Mouse (Mus musculus) midbrain, embryonic 13.5 days (tissue): ENCODE measurements around the gene Dgkd. TPM values are rescaled to one million over a fixed set of nuclear protein-coding genes. Genes with fewer than 3 reads are reported as not detected.
A peak's percentile ranks its signal among the peaks of the same experiment; 100 is the strongest.

Source experiments
- ATAC-seq: fragments of 200-750 bp; cut with Nextera tagmentation; 2 replicates; pipeline ENCODE4 v1.8.0; 2017; ENCODE audit warnings: mild to moderate bottlenecking, moderate TSS enrichment, moderate library complexity
- H3K27ac ChIP-seq: fragments of 300-500 bp; sonication (generic); 2 replicates; pipeline ENCODE4 v1.5.1; 2015; ENCODE audit warnings: inconsistent platforms, mild to moderate bottlenecking, moderate library complexity
- H3K27me3 ChIP-seq: fragments of 300-500 bp; sonication (generic); 2 replicates; pipeline ENCODE4 v1.6.1; 2015; ENCODE audit warnings: mild to moderate bottlenecking, inconsistent platforms
- H3K36me3 ChIP-seq: fragments of 300-500 bp; sonication (generic); 2 replicates; pipeline ENCODE4 v1.6.1; 2015; ENCODE audit warnings: mild to moderate bottlenecking, inconsistent platforms
- H3K4me1 ChIP-seq: fragments of 300-500 bp; sonication (generic); replicated peaks from 2 replicates; pipeline ENCODE4 v1.6.1; 2015; ENCODE audit warnings: inconsistent platforms
- H3K4me2 ChIP-seq: fragments of 300-500 bp; sonication (generic); replicated peaks from 2 replicates; pipeline ENCODE4 v1.6.1; 2015; ENCODE audit warnings: moderate library complexity, mild to moderate bottlenecking, inconsistent platforms
- H3K4me3 ChIP-seq: fragments of 300-500 bp; sonication (generic); replicated peaks from 2 replicates; pipeline ENCODE4 v1.5.1; 2015; ENCODE audit warnings: mild to moderate bottlenecking, inconsistent platforms
- H3K9ac ChIP-seq: fragments of 300-500 bp; sonication (generic); replicated peaks from 2 replicates; pipeline ENCODE4 v1.6.1; 2015; ENCODE audit warnings: mild to moderate bottlenecking, inconsistent platforms
- H3K9me3 ChIP-seq: fragments of 300-500 bp; sonication (generic); 2 replicates; pipeline ENCODE4 v1.6.1; 2016; ENCODE audit warnings: mild to moderate bottlenecking, inconsistent platforms
- WGBS: fragments of 180-500 bp; shearing (Covaris S2); methylation state at CpG from one replicate; pipeline ENCODE4 v1.1.7; 2015; 5-methylcytosine and 5-hydroxymethylcytosine counted together
- polyA plus RNA-seq: library from polyadenylated mRNA; unstranded; fragments of >200 nt; fragmentation: Nextera tagmentation; extraction: Ambion mirVana; gene quantifications from 2 replicates; pipeline ENCODE4 v1.2.1, GENCODE M21; 2015

Dgkd gene
- polyA plus RNA-seq, 1 experiment from 2014 or later: 43.7 TPM

- WGBS: 93% methylated on average over 3 of the region's 3 CpGs
- no peak overlapping the region for H3K27ac ChIP-seq
- no peaks in the 10 kb centered on the region for H3K36me3 ChIP-seq
- ATAC-seq: no peak
- H3K4me3 ChIP-seq: no peak overlapping the region
- peaks cover 31% of the 10 kb centered on the region for H3K4me1 ChIP-seq
- no peak overlapping the region for H3K9ac ChIP-seq
- H3K9me3 ChIP-seq: no peaks in the 10 kb centered on the region
- H3K27me3 ChIP-seq: 0 out of 2 replicates have a peak, but pooled peaks cover 3% of the 10 kb centered on the region
- no peak overlapping the region for H3K4me2 ChIP-seq
These were observed 1.7 kb upstream of the Dgkd start for GRCm38 (mm10) chr1:87851344-87851743.

- Histone ChIP-seq H3K4me1 (peaks cover 31% of the 10 kb centered on the region), H3K27me3 (0 out of 2 replicates have a peak, but pooled peaks cover 3% of the 10 kb centered on the region), H3K4me3 (peak overlapping the region; percentile 98), H3K27ac (no peak overlapping the region), H3K9ac (peak overlapping the region; percentile 98), H3K9me3 (no peaks in the 10 kb centered on the region), H3K36me3 (no peaks in the 10 kb centered on the region), H3K4me2 (peak overlapping the region; percentile 91)
- 52% methylated on average over 5 of the region's 5 CpGs for WGBS
- no peak for ATAC-seq
These were observed 851 bp upstream of the Dgkd start for GRCm38 (mm10) chr1:87852081-87852790.

GRCm38 (mm10) chr1:87853601-87854361, 694 bp downstream of the Dgkd start:
- Histone ChIP-seq H3K4me2 (peak overlapping the region; percentile 91), H3K4me3 (peak overlapping the region; percentile 98), H3K27me3 (0 out of 2 replicates have a peak, but pooled peaks cover 3% of the 10 kb centered on the region), H3K36me3 (no peaks in the 10 kb centered on the region), H3K27ac (peak overlapping the region; percentile 84), H3K4me1 (peaks cover 27% of the 10 kb centered on the region), H3K9me3 (no peaks in the 10 kb centered on the region), H3K9ac (peak overlapping the region; percentile 98)
- ATAC-seq: peak; percentile 74
- WGBS: 2% methylated on average over 28 of the region's 48 CpGs

GRCm38 (mm10) chr1:87854411-87854810, 1.3 kb downstream of the Dgkd start:
- Histone ChIP-seq H3K4me3 (peak overlapping the region; percentile 98), H3K27ac (no peak overlapping the region), H3K36me3 (no peaks in the 10 kb centered on the region), H3K4me1 (peaks cover 27% of the 10 kb centered on the region), H3K4me2 (peak overlapping the region; percentile 91), H3K9me3 (no peaks in the 10 kb centered on the region), H3K27me3 (0 out of 2 replicates have a peak, but pooled peaks cover 3% of the 10 kb centered on the region), H3K9ac (peak overlapping the region; percentile 98)
- 31% methylated on average over 6 of the region's 6 CpGs for WGBS
- no peak for ATAC-seq

- Histone ChIP-seq H3K4me3 (peak overlapping the region; percentile 98), H3K27ac (no peak overlapping the region), H3K27me3 (0 out of 2 replicates have a peak, but pooled peaks cover 3% of the 10 kb centered on the region), H3K9ac (peak overlapping the region; percentile 98), H3K4me1 (peaks cover 27% of the 10 kb centered on the region), H3K36me3 (no peaks in the 10 kb centered on the region), H3K9me3 (no peaks in the 10 kb centered on the region), H3K4me2 (peak overlapping the region; percentile 91)
- no peak for ATAC-seq
- WGBS: 30% methylated on average over 2 of the region's 2 CpGs
These were observed 1.8 kb downstream of the Dgkd start for GRCm38 (mm10) chr1:87854851-87855251.

GRCm38 (mm10) chr1:87855522-87855921, 2.4 kb downstream of the Dgkd start:
- Histone ChIP-seq H3K4me1 (peaks cover 27% of the 10 kb centered on the region), H3K9me3 (no peaks in the 10 kb centered on the region), H3K9ac (no peak overlapping the region), H3K4me3 (no peak overlapping the region), H3K4me2 (no peak overlapping the region), H3K27ac (no peak overlapping the region), H3K36me3 (no peaks in the 10 kb centered on the region), H3K27me3 (0 out of 2 replicates have a peak, but pooled peaks cover 3% of the 10 kb centered on the region)
- WGBS: 85% methylated on average over 1 of the region's 1 CpGs
- ATAC-seq: no peak

GRCm38 (mm10) chr1:87856823-87857222, 3.7 kb downstream of the Dgkd start:
- H3K9me3 ChIP-seq: no peaks in the 10 kb centered on the region

GRCm38 (mm10) chr1:87858031-87858430, 4.9 kb downstream of the Dgkd start:
- no peak overlapping the region for H3K4me3 ChIP-seq
- H3K9me3 ChIP-seq: no peaks in the 10 kb centered on the region
- no peaks in the 10 kb centered on the region for H3K36me3 ChIP-seq
- H3K9ac ChIP-seq: no peak overlapping the region
- no peak for ATAC-seq
- 100% methylated on average over 1 of the region's 1 CpGs for WGBS
- no peak overlapping the region for H3K4me2 ChIP-seq
- no peaks in the 10 kb centered on the region for H3K27me3 ChIP-seq
- H3K27ac ChIP-seq: no peak overlapping the region
- H3K4me1 ChIP-seq: peaks cover 26% of the 10 kb centered on the region

More at GRCm38 (mm10) chr1:87856823-87857222, 3.7 kb downstream of the Dgkd start:
- H3K27ac ChIP-seq: no peak overlapping the region
- no peak for ATAC-seq
- H3K4me2 ChIP-seq: no peak overlapping the region
- H3K9ac ChIP-seq: no peak overlapping the region
- H3K4me1 ChIP-seq: peaks cover 28% of the 10 kb centered on the region
- H3K27me3 ChIP-seq: no peaks in the 10 kb centered on the region
- no peaks in the 10 kb centered on the region for H3K36me3 ChIP-seq
- 89% methylated on average over 3 of the region's 3 CpGs for WGBS
- no peak overlapping the region for H3K4me3 ChIP-seq

- Histone ChIP-seq H3K9ac (no peak overlapping the region), H3K36me3 (no peaks in the 10 kb centered on the region), H3K27me3 (no peaks in the 10 kb centered on the region), H3K4me2 (no peak overlapping the region), H3K4me3 (no peak overlapping the region), H3K4me1 (peaks cover 26% of the 10 kb centered on the region), H3K27ac (no peak overlapping the region), H3K9me3 (no peaks in the 10 kb centered on the region)
- ATAC-seq: no peak
- WGBS: 95% methylated on average over 2 of the region's 2 CpGs
These were observed 5.4 kb downstream of the Dgkd start for GRCm38 (mm10) chr1:87858529-87858928.

GRCm38 (mm10) chr1:87863602-87864001, 10.5 kb downstream of the Dgkd start:
- 79% methylated on average over 3 of the region's 3 CpGs for WGBS
- peaks cover 10% of the 10 kb centered on the region for H3K4me1 ChIP-seq
- no peak for ATAC-seq
- H3K36me3 ChIP-seq: no peaks in the 10 kb centered on the region
- H3K9ac ChIP-seq: no peak overlapping the region
- no peaks in the 10 kb centered on the region for H3K27me3 ChIP-seq
- H3K27ac ChIP-seq: no peak overlapping the region
- H3K4me3 ChIP-seq: no peak overlapping the region
- H3K9me3 ChIP-seq: no peaks in the 10 kb centered on the region
- H3K4me2 ChIP-seq: no peak overlapping the region

- H3K4me2 ChIP-seq: no peak overlapping the region
- no peaks in the 10 kb centered on the region for H3K27me3 ChIP-seq
- no peaks in the 10 kb centered on the region for H3K36me3 ChIP-seq
- no peak for ATAC-seq
- H3K4me3 ChIP-seq: no peak overlapping the region
- no peak overlapping the region for H3K9ac ChIP-seq
- no peaks in the 10 kb centered on the region for H3K9me3 ChIP-seq
- no peak overlapping the region for H3K27ac ChIP-seq
- H3K4me1 ChIP-seq: peaks cover 10% of the 10 kb centered on the region
These were observed 11.8 kb downstream of the Dgkd start for GRCm38 (mm10) chr1:87864889-87865288.

GRCm38 (mm10) chr1:87866672-87867071, 13.6 kb downstream of the Dgkd start:
- peaks cover 10% of the 10 kb centered on the region for H3K4me1 ChIP-seq
- H3K36me3 ChIP-seq: no peaks in the 10 kb centered on the region
- no peaks in the 10 kb centered on the region for H3K27me3 ChIP-seq
- no peak for ATAC-seq
- H3K4me2 ChIP-seq: no peak overlapping the region
- H3K27ac ChIP-seq: no peak overlapping the region
- H3K9me3 ChIP-seq: no peaks in the 10 kb centered on the region
- 95% methylated on average over 1 of the region's 1 CpGs for WGBS
- no peak overlapping the region for H3K9ac ChIP-seq
- no peak overlapping the region for H3K4me3 ChIP-seq
